Mouse (Mus musculus) lung, embryonic 14.5 days (tissue): ENCODE measurements around the gene Mkrn1. TPM values are rescaled to one million over a fixed set of nuclear protein-coding genes. Genes with fewer than 3 reads are reported as not detected.

Experiments used
- ATAC-seq: fragments of 200-750 bp; cut with Nextera tagmentation; 2 replicates; pipeline ENCODE4 v1.8.0; 2017; ENCODE audit warnings: mild to moderate bottlenecking, moderate TSS enrichment, moderate library complexity; ENCODE audit not compliant: insufficient read depth
- DNase-seq: peaks from one replicate; pipeline ENCODE4 v3.0.0-alpha.2; 2015
- H3K27ac ChIP-seq: fragments of 300-500 bp; sonication (generic); 2 replicates; pipeline ENCODE4 v1.5.1; 2014; ENCODE audit warnings: low read depth, mild to moderate bottlenecking, moderate library complexity
- H3K27me3 ChIP-seq: fragments of 300-500 bp; sonication (generic); 2 replicates; pipeline ENCODE4 v1.6.1; 2014; ENCODE audit warnings: low read length, control low read depth; ENCODE audit not compliant: insufficient read depth
- H3K36me3 ChIP-seq: fragments of 300-500 bp; sonication (generic); 2 replicates; pipeline ENCODE4 v1.6.1; 2014; ENCODE audit warnings: control low read depth; ENCODE audit not compliant: insufficient read depth
- H3K4me1 ChIP-seq: fragments of 300-500 bp; sonication (generic); 2 replicates; pipeline ENCODE4 v1.6.1; 2014; ENCODE audit warnings: antibody characterized with exemption, control low read depth; ENCODE audit not compliant: insufficient read depth
- H3K4me2 ChIP-seq: fragments of 300-500 bp; sonication (generic); 2 replicates; pipeline ENCODE4 v1.6.1; 2014; ENCODE audit warnings: mild to moderate bottlenecking
- H3K4me3 ChIP-seq: fragments of 300-500 bp; sonication (generic); 2 replicates; pipeline ENCODE4 v1.5.1; 2014; ENCODE audit warnings: low read depth, low read length
- H3K9ac ChIP-seq: fragments of 300-500 bp; sonication (generic); 2 replicates; pipeline ENCODE4 v1.6.1; 2014
- H3K9me3 ChIP-seq: fragments of 300-500 bp; sonication (generic); 2 replicates; pipeline ENCODE4 v1.6.1; 2016; ENCODE audit warnings: low read depth, low read length, control low read depth
- CTCF ChIP-seq: IDR thresholded peaks from 2 replicates; pipeline ENCODE4 v1.5.1; 2016; ENCODE audit warnings: antibody characterized with exemption, low read depth
- WGBS: fragments of 180-500 bp; shearing (Covaris S2); extraction: QIAGEN DNeasy Blood & Tissue Kit; methylation state at CpG from one replicate; pipeline ENCODE4 v1.1.7; 2014; 5-methylcytosine and 5-hydroxymethylcytosine counted together
- polyA plus RNA-seq: library from polyadenylated mRNA; unstranded; fragments of >200 nt; fragmentation: Nextera tagmentation; extraction: Ambion mirVana; gene quantifications from 2 replicates; pipeline ENCODE4 v1.2.1, GENCODE M21; 2014

The Mkrn1 gene
- polyA plus RNA-seq, 1 experiment from 2014 or later: 61.2 TPM

DNA sequence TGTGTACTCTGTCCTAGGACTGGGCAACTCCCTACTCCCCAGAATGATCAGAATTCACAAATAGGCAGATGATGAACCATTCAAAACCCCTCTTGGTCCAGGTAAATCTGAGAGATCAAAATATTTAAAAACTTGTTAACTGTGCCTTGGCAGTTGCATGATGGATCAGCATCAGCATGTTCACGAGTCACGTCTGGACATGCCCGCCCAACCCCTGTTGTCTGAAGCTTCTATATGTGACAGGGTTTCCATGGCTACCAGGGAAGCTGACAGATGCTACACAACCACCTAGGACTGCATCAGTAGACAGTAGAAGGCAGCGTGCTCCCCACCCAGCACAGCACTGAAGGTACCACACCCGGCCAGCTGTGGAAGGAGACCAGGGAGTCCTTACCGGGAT is 71.3 kb downstream of the Mkrn1 start:
- no peaks in the 10 kb centered on the region for H3K4me1 ChIP-seq
- no peaks in the 10 kb centered on the region for H3K27me3 ChIP-seq
- peaks cover 61% of the 10 kb centered on the region for H3K36me3 ChIP-seq
- ATAC-seq (no peak), DNase-seq (no peak)
- no peaks in the 10 kb centered on the region for H3K9me3 ChIP-seq
- H3K27ac ChIP-seq: 0 out of 2 replicates have a peak overlapping the region, but pooled peaks have one; percentile 44
- TF ChIP-seq CTCF: no peak
- no peak overlapping the region for H3K9ac ChIP-seq
- no peak overlapping the region for H3K4me2 ChIP-seq
- WGBS: 75% methylated on average over 6 of the region's 6 CpGs
- no peak overlapping the region for H3K4me3 ChIP-seq

DNA sequence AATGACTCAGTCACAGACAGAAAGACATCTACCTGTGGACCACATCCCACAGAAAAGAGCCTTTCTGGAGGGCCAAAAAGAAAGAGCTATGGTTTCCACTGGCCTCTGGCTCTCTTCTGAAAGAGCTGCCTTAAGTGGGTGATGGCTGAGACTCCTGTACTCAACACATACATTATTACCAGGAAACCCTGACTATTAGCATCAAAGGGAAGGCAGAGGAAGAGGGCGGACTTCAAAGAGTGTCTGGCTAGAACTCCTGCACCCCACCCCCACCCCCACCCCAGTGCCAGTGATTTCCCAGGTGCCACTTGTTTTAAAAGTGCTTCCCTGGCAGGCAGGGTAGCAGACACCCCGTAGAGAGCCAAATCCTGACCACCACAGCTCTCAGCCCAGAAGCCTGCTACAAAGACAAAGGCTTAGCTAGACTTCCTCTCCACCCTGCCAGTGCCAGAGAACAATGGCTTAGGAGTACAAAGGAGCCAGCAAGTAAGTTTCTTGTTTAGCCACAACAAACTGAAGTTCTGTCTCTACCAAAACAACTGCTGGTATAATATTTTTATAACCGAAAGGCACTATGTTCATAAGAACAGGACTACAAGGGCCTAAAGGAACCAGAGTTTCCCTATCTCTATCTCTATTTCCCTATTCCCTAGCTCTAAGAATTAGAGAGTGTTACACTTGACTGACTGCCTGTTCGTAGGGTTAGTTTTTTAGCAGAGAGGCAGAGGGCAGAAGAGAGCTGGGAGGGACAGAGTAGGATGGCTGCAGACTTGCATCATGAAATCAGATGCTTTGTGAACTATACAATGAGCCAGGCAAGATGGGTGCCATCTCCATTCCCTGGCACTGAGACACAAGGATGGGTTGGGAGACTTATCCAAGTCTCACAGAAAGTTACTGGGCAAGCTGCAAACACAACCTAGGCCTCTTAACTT is 72.1 kb downstream of the Mkrn1 start:
- ATAC-seq (no peak), DNase-seq (peak; percentile 32)
- no peak overlapping the region for H3K4me2 ChIP-seq
- no peaks in the 10 kb centered on the region for H3K9me3 ChIP-seq
- H3K9ac ChIP-seq: no peak overlapping the region
- WGBS: 43% methylated on average over 4 of the region's 4 CpGs
- H3K4me3 ChIP-seq: no peak overlapping the region
- no peaks in the 10 kb centered on the region for H3K27me3 ChIP-seq
- H3K4me1 ChIP-seq: no peaks in the 10 kb centered on the region
- peak overlapping the region; percentile 44 for H3K27ac ChIP-seq
- H3K36me3 ChIP-seq: peaks cover 61% of the 10 kb centered on the region
- 0 out of 2 replicates have a peak, but pooled peaks have one; percentile 12 for TF ChIP-seq CTCF

Other genes starting within 250 kb of the Mkrn1 start
- gene Kdm7a, start 213.7 kb downstream of the Mkrn1 start, polyA plus RNA-seq: 6.8 and 7.0 TPM in 2 replicates
- gene Slc37a3, start 42.8 kb downstream of the Mkrn1 start, polyA plus RNA-seq: 33.8 and 36.6 TPM in 2 replicates
- gene Rab19, start 39.3 kb downstream of the Mkrn1 start, polyA plus RNA-seq: 2.8 and 3.7 TPM in 2 replicates
- gene Dennd2a, start 137.4 kb upstream of the Mkrn1 start, polyA plus RNA-seq: 30.4 and 33.1 TPM in 2 replicates
- 21.8 and 22.1 TPM in 2 replicates for gene Adck2, start 153.4 kb upstream of the Mkrn1 start, polyA plus RNA-seq
- gene Gm42420, start 165.3 kb upstream of the Mkrn1 start, polyA plus RNA-seq: 0.74 and 1.0 TPM in 2 replicates
- 324 and 326 TPM in 2 replicates for gene Ndufb2, start 172.1 kb upstream of the Mkrn1 start, polyA plus RNA-seq